Mouse (Mus musculus) neural tube, embryonic 10.5 days (tissue): ENCODE data around the gene Milr1.
"Not testable (repeated sequence)": the region's sequence is repeated elsewhere in the genome, so short reads cannot be mapped to it uniquely, and the experiment has no call there.

Source experiments
- DNase-seq: peaks from one replicate; pipeline ENCODE4 v3.0.0-alpha.2; 2017; ENCODE audit warnings: low spot score; ENCODE audit errors: extremely low spot score

Gene Milr1

GRCm38 (mm10) chr11:106751039-106752018 is at the start of gene Milr1:
TSS of gene Milr1 (plus strand) at chr11:106751226.
- DNase-seq = no peak

- no peak for DNase-seq
These were observed 49.4 kb upstream of the Milr1 start for GRCm38 (mm10) chr11:106701589-106701988.

GRCm38 (mm10) chr11:106702584-106702983 is 48.4 kb upstream of the Milr1 start:
- DNase-seq = no peak

GRCm38 (mm10) chr11:106703931-106704330 is 47.1 kb upstream of the Milr1 start:
- DNase-seq = no peak

- DNase-seq = no peak
These were observed 46.5 kb upstream of the Milr1 start for GRCm38 (mm10) chr11:106704399-106705111.

GRCm38 (mm10) chr11:106706212-106706611 is 44.8 kb upstream of the Milr1 start:
- DNase-seq = no peak

- DNase-seq = no peak
These were observed 43.9 kb upstream of the Milr1 start for GRCm38 (mm10) chr11:106707085-106707484.

- no peak for DNase-seq
These were observed 43.2 kb upstream of the Milr1 start for GRCm38 (mm10) chr11:106707866-106708265.

GRCm38 (mm10) chr11:106709227-106709985 is 41.6 kb upstream of the Milr1 start:
- no peak for DNase-seq

GRCm38 (mm10) chr11:106710789-106711188 is 40.2 kb upstream of the Milr1 start:
- no peak for DNase-seq

- no peak for DNase-seq
These were observed 36.0 kb upstream of the Milr1 start for GRCm38 (mm10) chr11:106715066-106715465.

- no peak for DNase-seq
These were observed 34.5 kb upstream of the Milr1 start for GRCm38 (mm10) chr11:106716568-106716967.

GRCm38 (mm10) chr11:106720379-106720778 is 30.6 kb upstream of the Milr1 start:
- DNase-seq = no peak

GRCm38 (mm10) chr11:106722831-106723361 is 28.1 kb upstream of the Milr1 start:
- DNase-seq = no peak

GRCm38 (mm10) chr11:106723611-106724125 is 27.4 kb upstream of the Milr1 start:
- DNase-seq = no peak

GRCm38 (mm10) chr11:106724176-106724915 is 26.7 kb upstream of the Milr1 start:
- no peak for DNase-seq

- not testable (repeated sequence) for DNase-seq
These were observed 26.1 kb upstream of the Milr1 start for GRCm38 (mm10) chr11:106724916-106725235.

GRCm38 (mm10) chr11:106727967-106728366 is 23.1 kb upstream of the Milr1 start:
- DNase-seq = no peak

- DNase-seq = no peak
These were observed 22.3 kb upstream of the Milr1 start for GRCm38 (mm10) chr11:106728402-106729366.
